Mouse (Mus musculus) embryonic facial prominence, embryonic 12.5 days (tissue): Measurements from ENCODE around the gene Purb. TPM values are rescaled to one million over a fixed set of nuclear protein-coding genes. Genes with fewer than 3 reads are reported as not detected.
"Not testable (repeated sequence)": the region's sequence is repeated elsewhere in the genome, so short reads cannot be mapped to it uniquely, and the experiment has no call there.

Experiments
- ATAC-seq: fragments of 200-750 bp; cut with Nextera tagmentation; 2 replicates; pipeline ENCODE4 v1.8.0; 2017; ENCODE audit not compliant: insufficient number of reproducible peaks, insufficient read depth, low FRiP score, low TSS enrichment
- H3K27ac ChIP-seq: fragments of 300-500 bp; sonication (generic); 2 replicates; pipeline ENCODE4 v1.5.1; 2016; ENCODE audit warnings: mild to moderate bottlenecking
- H3K27me3 ChIP-seq: fragments of 300-500 bp; sonication (generic); 2 replicates; pipeline ENCODE4 v1.6.1; 2016; ENCODE audit warnings: mild to moderate bottlenecking, moderate library complexity
- H3K36me3 ChIP-seq: fragments of 300-500 bp; sonication (generic); 2 replicates; pipeline ENCODE4 v1.6.1; 2016; ENCODE audit warnings: mild to moderate bottlenecking
- H3K4me1 ChIP-seq: fragments of 300-500 bp; sonication (generic); 2 replicates; pipeline ENCODE4 v1.6.1; 2016
- H3K4me2 ChIP-seq: fragments of 300-500 bp; sonication (generic); replicated peaks from 2 replicates; pipeline ENCODE4 v1.6.1; 2016; ENCODE audit warnings: mild to moderate bottlenecking, moderate library complexity
- H3K4me3 ChIP-seq: fragments of 300-500 bp; sonication (generic); 2 replicates; pipeline ENCODE4 v1.5.1; 2016; ENCODE audit warnings: mild to moderate bottlenecking
- H3K9ac ChIP-seq: fragments of 300-500 bp; sonication (generic); 2 replicates; pipeline ENCODE4 v1.6.1; 2016; ENCODE audit warnings: mild to moderate bottlenecking, moderate library complexity
- H3K9me3 ChIP-seq: fragments of 300-500 bp; sonication (generic); 2 replicates; pipeline ENCODE4 v1.6.1; 2016; ENCODE audit warnings: mild to moderate bottlenecking, moderate library complexity
- WGBS: fragments of 180-500 bp; shearing (Covaris S2); methylation state at CpG from one replicate; pipeline ENCODE4 v1.1.7; 2016; 5-methylcytosine and 5-hydroxymethylcytosine counted together
- microRNA-seq: library from miRNA; unstranded; fragments of <30 nt; microRNA quantifications from one replicate; pipeline ENCODE4, GENCODE M21; 2017
- polyA plus RNA-seq: library from polyadenylated mRNA; unstranded; fragments of >200 nt; fragmentation: Nextera tagmentation; extraction: Ambion mirVana; gene quantifications from 2 replicates; pipeline ENCODE4 v1.2.1, GENCODE M21; 2016

Gene Purb
- polyA plus RNA-seq, 1 experiment from 2014 or later = 21.7 TPM

GRCm38 (mm10) chr11:6440171-6440570 lies 35.5 kb downstream of the Purb start:
- Histone ChIP-seq H3K4me1 (peaks cover 5% of the 10 kb centered on the region; the same call in 1 of the 2 replicates), H3K27me3 (no peaks in the 10 kb centered on the region), H3K9me3 (no peaks in the 10 kb centered on the region), H3K36me3 (peaks cover 35% of the 10 kb centered on the region), H3K4me2 (no peak overlapping the region), H3K27ac (no peak overlapping the region), H3K4me3 (no peak overlapping the region), H3K9ac (no peak overlapping the region)
- ATAC-seq = no peak
- 96% methylated on average over 4 of the region's 4 CpGs for WGBS

DNA sequence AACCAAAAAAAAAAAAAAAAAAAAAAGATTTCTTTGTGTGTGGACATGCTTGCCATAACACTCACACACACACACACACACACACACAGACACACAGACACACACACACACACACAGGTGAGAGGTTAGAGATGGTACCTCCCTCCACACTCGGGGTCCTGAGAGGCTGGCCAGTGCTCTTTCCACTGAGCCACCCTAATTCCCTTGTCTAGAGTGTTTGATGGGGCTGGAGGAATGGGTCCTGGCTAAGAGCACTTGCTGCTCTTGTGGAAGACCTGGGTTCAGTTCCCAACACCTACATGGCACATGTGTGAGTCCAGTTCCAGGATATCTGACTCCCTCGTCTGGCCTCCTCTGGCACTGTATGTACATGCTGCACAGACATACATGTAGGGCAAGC lies 38.0 kb downstream of the Purb start:
- no peaks in the 10 kb centered on the region for H3K27me3 ChIP-seq
- no peak overlapping the region for H3K4me2 ChIP-seq
- no peak for ATAC-seq
- WGBS = 93% methylated on average over 2 of the region's 2 CpGs
- H3K27ac ChIP-seq = no peak overlapping the region
- H3K4me1 ChIP-seq = no peaks in the 10 kb centered on the region
- no peaks in the 10 kb centered on the region for H3K9me3 ChIP-seq
- H3K36me3 ChIP-seq = peaks cover 60% of the 10 kb centered on the region
- H3K4me3 ChIP-seq = no peak overlapping the region
- no peak overlapping the region for H3K9ac ChIP-seq

DNA sequence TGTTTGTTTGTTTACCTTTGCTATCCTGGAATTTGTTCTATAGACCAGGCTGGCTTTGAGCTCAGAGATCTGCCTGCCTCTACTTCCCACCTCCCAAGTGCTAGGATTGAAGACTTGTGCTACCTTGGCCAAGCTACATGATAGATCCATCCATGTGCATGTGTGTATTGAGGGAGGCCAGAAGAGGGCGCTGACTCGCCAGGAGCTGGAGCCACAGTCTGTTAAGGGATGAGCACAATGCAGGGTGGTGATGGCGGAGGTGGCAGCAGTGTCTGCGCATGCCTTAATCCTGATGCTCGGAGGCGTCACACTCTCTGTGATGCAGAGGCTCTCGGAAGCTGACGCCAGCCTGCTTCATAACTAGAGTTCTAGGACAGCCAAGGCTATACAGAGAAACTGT lies 39.3 kb downstream of the Purb start:
- Histone ChIP-seq H3K4me1 (no peaks in the 10 kb centered on the region), H3K27me3 (no peaks in the 10 kb centered on the region), H3K9me3 (no peaks in the 10 kb centered on the region), H3K27ac (no peak overlapping the region), H3K4me3 (no peak overlapping the region), H3K9ac (no peak overlapping the region), H3K36me3 (peaks cover 73% of the 10 kb centered on the region), H3K4me2 (no peak overlapping the region)
- WGBS = 68% methylated on average over 8 of the region's 8 CpGs
- ATAC-seq = no peak

DNA sequence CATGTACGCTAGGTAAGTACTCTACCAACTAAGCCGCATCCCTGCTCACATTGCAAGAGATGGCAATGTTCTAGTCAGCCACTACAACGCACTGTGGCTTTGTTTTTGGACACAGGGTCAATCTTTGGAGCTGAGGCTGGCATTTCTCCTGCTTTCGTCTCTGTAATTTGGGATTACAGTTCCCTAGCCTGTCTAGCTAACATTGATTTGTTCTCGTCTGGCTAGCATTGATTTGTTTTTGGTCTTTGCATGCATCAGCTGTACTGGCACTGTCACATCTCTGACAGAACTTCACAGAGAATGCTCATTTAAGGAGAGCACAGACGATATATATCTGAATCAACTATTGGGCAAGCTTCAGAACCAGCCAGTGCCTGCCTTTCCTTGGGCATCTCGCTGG lies 45.5 kb downstream of the Purb start:
- ATAC-seq = no peak
- H3K4me3 ChIP-seq = no peak overlapping the region
- 94% methylated on average over 7 of the region's 7 CpGs for WGBS
- no peaks in the 10 kb centered on the region for H3K27me3 ChIP-seq
- H3K4me1 ChIP-seq = no peaks in the 10 kb centered on the region
- H3K36me3 ChIP-seq = peaks cover 93% of the 10 kb centered on the region
- H3K27ac ChIP-seq = no peak overlapping the region
- H3K9ac ChIP-seq = no peak overlapping the region
- no peaks in the 10 kb centered on the region for H3K9me3 ChIP-seq
- H3K4me2 ChIP-seq = no peak overlapping the region

- Histone ChIP-seq H3K4me2 (no peak overlapping the region), H3K27me3 (no peaks in the 10 kb centered on the region), H3K27ac (no peak overlapping the region), H3K4me3 (no peak overlapping the region; the same call in 1 of the 2 replicates), H3K9ac (no peak overlapping the region), H3K4me1 (peaks cover 13% of the 10 kb centered on the region; the same call in 1 of the 2 replicates), H3K36me3 (peaks cover 54% of the 10 kb centered on the region), H3K9me3 (no peaks in the 10 kb centered on the region)
- WGBS = 76% methylated on average over 2 of the region's 2 CpGs
- ATAC-seq = no peak
These were observed 54.9 kb downstream of the Purb start for GRCm38 (mm10) chr11:6420722-6421350.

DNA sequence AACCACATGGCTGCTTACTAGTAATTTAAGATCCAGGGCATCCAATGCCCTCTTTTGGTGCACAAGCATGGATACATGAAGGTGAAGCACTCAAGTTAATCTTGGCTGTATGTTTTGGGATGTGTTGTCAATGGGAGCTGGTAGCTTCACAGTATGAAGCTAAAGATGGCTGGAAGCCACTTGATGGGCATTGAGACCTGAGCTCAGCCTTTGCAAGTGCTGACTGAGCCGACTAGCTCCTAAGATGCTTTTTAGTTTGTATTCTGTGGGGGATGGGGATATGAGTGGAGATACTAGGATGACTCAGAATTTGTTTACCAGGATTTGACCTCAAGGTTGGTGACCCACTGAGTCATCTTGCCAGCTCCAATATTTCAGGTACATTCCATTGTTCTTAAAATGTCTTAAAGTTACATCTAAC lies 55.4 kb downstream of the Purb start:
- Histone ChIP-seq H3K36me3 (peaks cover 51% of the 10 kb centered on the region), H3K4me3 (no peak overlapping the region), H3K9me3 (no peaks in the 10 kb centered on the region), H3K27me3 (no peaks in the 10 kb centered on the region), H3K27ac (no peak overlapping the region), H3K9ac (no peak overlapping the region), H3K4me2 (no peak overlapping the region), H3K4me1 (peaks cover 13% of the 10 kb centered on the region; the same call in 1 of the 2 replicates)
- no peak for ATAC-seq
- 10% methylated on average over 1 of the region's 1 CpGs for whole genome bisulfite sequencing

DNA sequence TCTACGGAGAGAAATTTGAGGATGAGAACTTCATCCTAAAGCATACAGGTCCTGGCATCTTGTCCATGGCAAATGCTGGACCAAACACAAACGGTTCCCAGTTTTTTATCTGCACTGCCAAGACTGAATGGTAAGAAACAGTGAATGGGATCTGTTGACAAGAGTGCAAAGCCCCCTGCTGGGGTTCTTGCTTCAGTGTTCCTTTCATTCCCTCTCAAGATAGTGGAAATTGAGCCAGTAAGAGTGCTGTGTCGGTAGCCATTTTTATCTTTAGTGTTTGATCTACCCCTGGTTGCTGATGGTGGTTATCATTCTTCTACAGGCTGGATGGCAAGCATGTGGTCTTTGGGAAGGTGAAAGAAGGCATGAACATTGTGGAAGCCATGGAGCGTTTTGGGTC lies 56.6 kb downstream of the Purb start:
- H3K9ac ChIP-seq, H3K27me3 ChIP-seq, H3K27ac ChIP-seq, H3K4me2 ChIP-seq, H3K9me3 ChIP-seq, H3K4me3 ChIP-seq, ATAC-seq: not testable (repeated sequence)
- Histone ChIP-seq H3K36me3 (peaks cover 44% of the 10 kb centered on the region), H3K4me1 (peaks cover 21% of the 10 kb centered on the region)
- 76% methylated on average over 4 of the region's 4 CpGs for WGBS

DNA sequence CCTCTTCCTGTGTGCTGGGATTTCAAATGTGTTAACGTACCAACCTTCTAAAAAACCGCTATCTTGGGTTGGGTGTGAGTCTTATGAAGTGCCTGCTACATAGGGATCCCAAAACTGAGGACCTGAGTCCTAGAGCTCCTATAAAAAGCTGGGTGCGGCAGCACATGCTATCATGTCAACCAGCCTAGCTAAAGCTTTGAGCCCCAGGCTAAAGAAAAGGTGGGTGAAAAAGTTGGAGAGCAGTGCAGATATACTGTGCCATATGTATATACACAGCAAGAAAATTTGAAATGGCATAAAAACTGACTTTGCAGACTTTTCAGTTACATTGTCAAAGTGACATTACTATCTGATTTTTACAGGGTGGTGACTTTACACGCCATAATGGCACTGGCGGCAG lies 57.0 kb downstream of the Purb start:
- Histone ChIP-seq H3K4me2 (peak overlapping the region; percentile 94), H3K9ac (no peak overlapping the region), H3K36me3 (peaks cover 41% of the 10 kb centered on the region), H3K27ac (no peak overlapping the region), H3K4me3 (0 out of 2 replicates have a peak overlapping the region, but pooled peaks have one; percentile 9), H3K9me3 (no peaks in the 10 kb centered on the region), H3K27me3 (no peaks in the 10 kb centered on the region), H3K4me1 (peaks cover 21% of the 10 kb centered on the region)
- WGBS = 87% methylated on average over 5 of the region's 5 CpGs
- ATAC-seq = no peak

Small RNA genes within 50 kb of the gene (microRNA-seq; reads per million reads assigned to microRNA genes)
- gene Gm22123 = not detected

Other genes with a start within 250 kb of the Purb start
- gene Npc1l1, start 245.8 kb downstream of the Purb start, polyA plus RNA-seq = 0.05 and 0.08 TPM in 2 replicates
- 105 and 106 TPM in 2 replicates for gene Ddx56, start 208.1 kb downstream of the Purb start, polyA plus RNA-seq
- gene Tmed4, start 201.0 kb downstream of the Purb start, polyA plus RNA-seq = 114 and 116 TPM in 2 replicates
- gene Ogdh, start 184.3 kb downstream of the Purb start, polyA plus RNA-seq = 96.0 and 99.9 TPM in 2 replicates
- 11.9 and 12.5 TPM in 2 replicates for gene Zmiz2, start 86.8 kb downstream of the Purb start, polyA plus RNA-seq
- gene Ppia, start 60.5 kb downstream of the Purb start, polyA plus RNA-seq = 5,090 and 5,096 TPM in 2 replicates
- gene H2afv, start 31.5 kb downstream of the Purb start, polyA plus RNA-seq = 693 and 728 TPM in 2 replicates
- gene Myo1g, start 45.0 kb upstream of the Purb start, polyA plus RNA-seq = 0.75 and 1.1 TPM in 2 replicates
- gene Ccm2, start 71.0 kb upstream of the Purb start, polyA plus RNA-seq = 90.6 and 96.0 TPM in 2 replicates
- 10.0 and 16.6 TPM in 2 replicates for gene Nacad, start 130.1 kb upstream of the Purb start, polyA plus RNA-seq
- 43.0 and 43.8 TPM in 2 replicates for gene Tbrg4, start 150.2 kb upstream of the Purb start, polyA plus RNA-seq
- gene Wap, start 162.7 kb upstream of the Purb start, polyA plus RNA-seq = not detected in 2 replicates
- gene Ramp3, start 182.6 kb upstream of the Purb start, polyA plus RNA-seq = 5.5 and 7.3 TPM in 2 replicates